Mouse (Mus musculus) C2C12 (cell line): ENCODE data around the gene Fam129b.

Experiments used
- CTCF ChIP-seq: IDR thresholded peaks from one replicate; pipeline ENCODE4 v1.5.1; 2011; ENCODE audit not compliant: control insufficient read depth, insufficient read depth, insufficient read length
- FOSL1 ChIP-seq: IDR thresholded peaks from one replicate; pipeline ENCODE4 v1.8.0; 2011; ENCODE audit warnings: mild to moderate bottlenecking, low read length; ENCODE audit not compliant: poor library complexity, insufficient read depth, severe bottlenecking
- MAX ChIP-seq: IDR thresholded peaks from one replicate; pipeline ENCODE4 v1.6.1; 2011; ENCODE audit warnings: mild to moderate bottlenecking, control low read depth
- MYOD1 ChIP-seq: IDR thresholded peaks from one replicate; pipeline ENCODE4 v1.6.1; 2011; ENCODE audit warnings: low read depth; ENCODE audit not compliant: control insufficient read depth, insufficient read length

DNA sequence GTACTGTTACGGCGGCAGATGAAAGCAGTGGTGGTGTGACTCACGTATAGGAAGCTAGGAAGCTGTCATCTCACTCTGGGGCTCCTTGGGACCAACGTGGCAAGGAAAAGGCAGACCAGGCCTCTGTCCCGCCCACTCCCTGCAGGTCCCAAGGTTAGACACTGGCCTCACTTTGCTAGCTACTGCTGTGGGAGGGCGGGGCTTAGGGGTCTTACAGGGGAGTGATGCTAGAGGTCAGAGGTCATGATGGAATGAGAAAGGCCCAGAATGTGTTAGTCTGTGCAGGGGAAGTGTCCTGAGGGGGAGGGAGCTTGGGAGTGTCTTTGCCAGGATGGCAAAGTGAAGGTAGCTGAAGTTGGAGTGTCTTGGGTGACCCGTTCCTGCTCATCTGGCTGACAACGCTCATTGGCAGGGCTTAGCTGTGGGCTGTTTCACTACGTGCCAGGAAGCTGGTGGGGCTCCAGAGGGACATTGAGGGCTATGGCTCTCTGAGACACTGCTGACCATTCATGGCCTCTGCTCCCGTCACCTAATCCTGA lies 48.5 kb downstream of the Fam129b start:
- TF ChIP-seq MAX = no peak
- TF ChIP-seq CTCF = no peak
- TF ChIP-seq FOSL1 = no peak
- no peak for TF ChIP-seq MYOD1
